Mouse (Mus musculus) hindbrain, embryonic 16.5 days (tissue): Measurements from ENCODE around the gene Pdxdc1. TPM values are rescaled to one million over a fixed set of nuclear protein-coding genes. Genes with fewer than 3 reads are reported as not detected.
"Not testable (repeated sequence)": the region's sequence is repeated elsewhere in the genome, so short reads cannot be mapped to it uniquely, and the experiment has no call there.

Source experiments
- ATAC-seq: fragments of 200-750 bp; cut with Nextera tagmentation; 2 replicates; pipeline ENCODE4 v1.8.0; 2017; ENCODE audit warnings: moderate TSS enrichment, moderate library complexity
- H3K27ac ChIP-seq: fragments of 300-500 bp; sonication (generic); 2 replicates; pipeline ENCODE4 v1.5.1; 2014; ENCODE audit warnings: low read depth, mild to moderate bottlenecking, control low read depth, low read length, moderate library complexity
- H3K27me3 ChIP-seq: fragments of 300-500 bp; sonication (generic); replicated peaks from 2 replicates; pipeline ENCODE4 v1.6.1; 2014; ENCODE audit warnings: low read length; ENCODE audit not compliant: control insufficient read depth, insufficient read depth
- H3K36me3 ChIP-seq: fragments of 300-500 bp; sonication (generic); 2 replicates; pipeline ENCODE4 v1.6.1; 2014; ENCODE audit warnings: mild to moderate bottlenecking, low read length, moderate library complexity, mixed read lengths; ENCODE audit not compliant: control insufficient read depth, insufficient read depth
- H3K4me1 ChIP-seq: fragments of 300-500 bp; sonication (generic); 2 replicates; pipeline ENCODE4 v1.6.1; 2014; ENCODE audit warnings: low read depth, low read length; ENCODE audit not compliant: control insufficient read depth, insufficient read depth
- H3K4me2 ChIP-seq: fragments of 300-500 bp; sonication (generic); 2 replicates; pipeline ENCODE4 v1.6.1; 2014; ENCODE audit warnings: mild to moderate bottlenecking, low read length, control low read depth, moderate library complexity
- H3K4me3 ChIP-seq: fragments of 300-500 bp; sonication (generic); 2 replicates; pipeline ENCODE4 v1.5.1; 2014; ENCODE audit warnings: mild to moderate bottlenecking, low read length, control low read depth, moderate library complexity
- H3K9ac ChIP-seq: fragments of 300-500 bp; sonication (generic); 2 replicates; pipeline ENCODE4 v1.6.1; 2014; ENCODE audit warnings: low read depth, mild to moderate bottlenecking, control low read depth, low read length, moderate library complexity
- H3K9me3 ChIP-seq: fragments of 300-500 bp; sonication (generic); 2 replicates; pipeline ENCODE4 v1.6.1; 2014; ENCODE audit warnings: mild to moderate bottlenecking, low read length, moderate library complexity; ENCODE audit not compliant: control insufficient read depth
- WGBS: fragments of 180-500 bp; shearing (Covaris S2); extraction: QIAGEN DNeasy Blood & Tissue Kit; methylation state at CpG from one replicate; pipeline ENCODE4 v1.1.7; 2014; 5-methylcytosine and 5-hydroxymethylcytosine counted together
- microRNA-seq: library from miRNA; unstranded; fragments of <30 nt; microRNA quantifications from one replicate; pipeline ENCODE4, GENCODE M21; 2017
- polyA plus RNA-seq: library from polyadenylated mRNA; unstranded; fragments of >200 nt; fragmentation: Nextera tagmentation; extraction: Ambion mirVana; gene quantifications from 2 replicates; pipeline ENCODE4 v1.2.1, GENCODE M21; 2015

The Pdxdc1 gene
- polyA plus RNA-seq, 1 experiment from 2014 or later = 74.1 TPM

- Histone ChIP-seq H3K27me3 (no peaks in the 10 kb centered on the region), H3K36me3 (peaks cover 48% of the 10 kb centered on the region), H3K4me1 (no peaks in the 10 kb centered on the region), H3K27ac (no peak overlapping the region), H3K4me2 (no peak overlapping the region), H3K9me3 (no peaks in the 10 kb centered on the region), H3K4me3 (no peak overlapping the region), H3K9ac (no peak overlapping the region)
- 88% methylated on average over 7 of the region's 7 CpGs for WGBS
- ATAC-seq = no peak
These were observed 94.5 kb downstream of the Pdxdc1 start for GRCm38 (mm10) chr16:13808410-13808809.

- H3K4me1 ChIP-seq = no peaks in the 10 kb centered on the region
- no peaks in the 10 kb centered on the region for H3K27me3 ChIP-seq
- no peak overlapping the region for H3K27ac ChIP-seq
- H3K4me3 ChIP-seq = no peak overlapping the region
- H3K9ac ChIP-seq = no peak overlapping the region
- no peak for ATAC-seq
- H3K36me3 ChIP-seq = peaks cover 45% of the 10 kb centered on the region
- 97% methylated on average over 4 of the region's 4 CpGs for WGBS
- no peak overlapping the region for H3K4me2 ChIP-seq
- H3K9me3 ChIP-seq = no peaks in the 10 kb centered on the region
These were observed 95.3 kb downstream of the Pdxdc1 start for GRCm38 (mm10) chr16:13807616-13808015.

DNA sequence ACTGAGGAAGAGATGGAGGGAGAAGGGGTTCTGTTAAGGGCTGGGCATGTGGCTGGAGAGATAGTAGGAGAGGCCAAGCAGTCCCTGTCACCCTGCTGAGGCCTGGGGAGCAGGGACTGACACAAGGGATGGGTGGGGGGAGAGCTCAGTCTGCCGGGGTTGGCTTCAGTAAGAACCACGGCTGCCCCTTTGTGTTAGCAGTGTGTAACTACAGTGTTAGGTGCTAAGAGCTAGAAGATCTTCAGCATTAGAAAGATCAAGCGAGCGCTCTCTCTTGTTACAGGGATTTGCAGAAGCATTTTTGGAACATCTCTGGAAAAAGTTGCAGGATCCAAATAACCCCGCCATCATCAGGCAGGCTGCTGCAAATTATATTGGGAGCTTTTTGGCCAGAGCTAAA is 98.3 kb downstream of the Pdxdc1 start:
- H3K4me3 ChIP-seq = no peak overlapping the region
- ATAC-seq = no peak
- no peaks in the 10 kb centered on the region for H3K27me3 ChIP-seq
- H3K9ac ChIP-seq = no peak overlapping the region
- WGBS = 89% methylated on average over 5 of the region's 5 CpGs
- no peaks in the 10 kb centered on the region for H3K9me3 ChIP-seq
- H3K4me2 ChIP-seq = no peak overlapping the region
- peaks cover 44% of the 10 kb centered on the region for H3K36me3 ChIP-seq
- no peaks in the 10 kb centered on the region for H3K4me1 ChIP-seq
- no peak overlapping the region for H3K27ac ChIP-seq

- ATAC-seq = no peak
- H3K4me2 ChIP-seq = no peak overlapping the region
- H3K9ac ChIP-seq = no peak overlapping the region
- peaks cover 45% of the 10 kb centered on the region for H3K36me3 ChIP-seq
- H3K9me3 ChIP-seq = no peaks in the 10 kb centered on the region
- H3K27ac ChIP-seq = no peak overlapping the region
- WGBS = 94% methylated on average over 4 of the region's 4 CpGs
- H3K27me3 ChIP-seq = no peaks in the 10 kb centered on the region
- no peaks in the 10 kb centered on the region for H3K4me1 ChIP-seq
- no peak overlapping the region for H3K4me3 ChIP-seq
These were observed 101.7 kb downstream of the Pdxdc1 start for GRCm38 (mm10) chr16:13801231-13801630.

DNA sequence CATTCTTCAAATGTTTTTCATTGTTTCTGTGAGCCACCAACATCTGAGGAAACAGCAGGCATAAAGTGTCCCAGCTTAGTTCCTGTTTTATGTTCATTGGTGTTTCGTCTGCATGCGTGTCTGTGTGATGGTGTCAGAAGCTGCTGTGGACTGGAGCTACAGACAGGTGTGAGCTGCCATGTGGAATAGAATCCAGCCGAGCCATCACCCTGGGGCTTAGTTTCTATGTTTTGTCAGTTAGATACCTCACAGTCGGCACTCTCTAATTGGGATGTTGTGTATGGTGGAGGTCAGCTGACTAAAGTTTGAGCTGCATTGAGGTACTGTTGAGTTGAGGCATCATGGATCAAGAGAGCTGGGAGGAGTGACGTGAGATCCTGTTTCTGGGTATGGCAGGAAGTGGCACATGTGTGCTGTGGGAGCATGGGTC is 106.2 kb downstream of the Pdxdc1 start:
- no peak overlapping the region for H3K4me2 ChIP-seq
- no peak overlapping the region for H3K9ac ChIP-seq
- 92% methylated on average over 5 of the region's 5 CpGs for WGBS
- no peaks in the 10 kb centered on the region for H3K27me3 ChIP-seq
- no peak overlapping the region for H3K27ac ChIP-seq
- ATAC-seq = no peak
- no peak overlapping the region for H3K4me3 ChIP-seq
- H3K4me1 ChIP-seq = no peaks in the 10 kb centered on the region
- H3K36me3 ChIP-seq = peaks cover 59% of the 10 kb centered on the region
- H3K9me3 ChIP-seq = no peaks in the 10 kb centered on the region

GRCm38 (mm10) chr16:13793441-13793840 is 109.5 kb downstream of the Pdxdc1 start:
- not testable (repeated sequence) for ATAC-seq, H3K4me1 ChIP-seq, H3K9me3 ChIP-seq, H3K4me3 ChIP-seq, H3K27me3 ChIP-seq, H3K27ac ChIP-seq, H3K9ac ChIP-seq, H3K4me2 ChIP-seq
- WGBS = 88% methylated on average over 2 of the region's 2 CpGs
- H3K36me3 ChIP-seq = peaks cover 59% of the 10 kb centered on the region

DNA sequence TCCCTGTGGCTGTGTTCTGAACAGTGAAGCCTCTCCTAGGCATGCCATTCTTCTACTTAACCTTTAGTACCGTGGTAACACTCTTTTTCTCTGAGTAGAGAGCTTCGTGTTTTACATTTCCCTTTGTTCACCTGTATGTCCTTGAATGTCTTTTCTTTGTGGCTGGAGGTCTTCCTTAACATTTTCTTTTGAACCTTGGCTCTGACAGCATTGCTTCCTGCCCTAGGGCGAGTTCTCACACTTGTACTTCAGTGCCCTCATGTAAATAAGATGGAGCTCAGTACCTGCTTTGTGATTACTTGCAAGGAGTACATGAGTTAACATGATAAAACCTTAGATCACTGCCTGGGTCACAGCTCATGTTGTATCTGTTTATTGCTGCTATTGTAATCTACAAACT is 117.0 kb downstream of the Pdxdc1 start:
- peaks cover 6% of the 10 kb centered on the region for H3K4me1 ChIP-seq
- H3K4me2 ChIP-seq = no peak overlapping the region
- no peaks in the 10 kb centered on the region for H3K9me3 ChIP-seq
- WGBS = 84% methylated on average over 3 of the region's 3 CpGs
- peaks cover 43% of the 10 kb centered on the region for H3K36me3 ChIP-seq
- ATAC-seq = no peak
- no peaks in the 10 kb centered on the region for H3K27me3 ChIP-seq
- H3K9ac ChIP-seq = no peak overlapping the region
- H3K27ac ChIP-seq = no peak overlapping the region
- H3K4me3 ChIP-seq = no peak overlapping the region

Small RNAs within 50 kb of the gene (microRNA-seq; reads per million reads assigned to microRNA genes)
- not detected for gene Gm27734

Other genes with a start within 250 kb of the Pdxdc1 start
- gene Parn, start 235.0 kb downstream of the Pdxdc1 start, polyA plus RNA-seq = 31.4 and 31.7 TPM in 2 replicates
- gene Bfar, start 231.3 kb downstream of the Pdxdc1 start, polyA plus RNA-seq = 50.9 and 52.2 TPM in 2 replicates
- gene 3110001I22Rik, start 231.2 kb downstream of the Pdxdc1 start, polyA plus RNA-seq = 6.0 and 6.7 TPM in 2 replicates
- 0.51 TPM in 1 of 2 replicates, not detected in the other for gene Pla2g10, start 172.1 kb downstream of the Pdxdc1 start, polyA plus RNA-seq
- 76.6 and 88.3 TPM in 2 replicates for gene Rrn3, start 122.4 kb downstream of the Pdxdc1 start, polyA plus RNA-seq
- gene Ntan1, start 84.3 kb downstream of the Pdxdc1 start, polyA plus RNA-seq = 204 and 217 TPM in 2 replicates
- gene Mpv17l, start within 50 bp of the Pdxdc1 start, polyA plus RNA-seq = 39.3 and 46.2 TPM in 2 replicates
- 196 and 206 TPM in 2 replicates for gene 2900011O08Rik, start 83.5 kb upstream of the Pdxdc1 start, polyA plus RNA-seq
- 0.45 and 0.50 TPM in 2 replicates for gene Ifitm7, start 83.8 kb upstream of the Pdxdc1 start, polyA plus RNA-seq